Mouse (Mus musculus): Measurements from ENCODE around the gene Bgn. TPM values are rescaled to one million over a fixed set of nuclear protein-coding genes. Genes with fewer than 3 reads are reported as not detected.

Bgn gene
- 14.2 and 17.2 TPM in 2 replicates for polyA plus RNA-seq (2012; rRNA removed)

GRCm38 (mm10) chrX:73483484-73483810 is at the start of gene Bgn:
TSS of gene Bgn (plus strand) at chrX:73483602.
- 21% methylated on average over 8 of the region's 14 CpGs for WGBS

GRCm38 (mm10) chrX:73435252-73435651 is 48.1 kb upstream of the Bgn start, which contains the start of gene Trex2:
TSS of gene Trex2 (minus strand) at chrX:73435344.
- TF ChIP-seq CTCF (IDR thresholded peaks at IDR 0.05; ENCODE audit: borderline replicate concordance, insufficient read depth, low read depth, low read length) (no peak), POLR2A (IDR thresholded peaks at IDR 0.05; ENCODE audit: borderline replicate concordance, insufficient read depth, low read length) (no peak)
- H3K27ac ChIP-seq (ENCODE audit: insufficient read depth, low read length), result no peak within 1 kb of the TSS
- 81% methylated on average over 11 of the region's 11 CpGs for WGBS
- H3K4me3 ChIP-seq (replicated peaks; ENCODE audit: insufficient read depth, low read depth, low read length), result no peak within 1 kb of the TSS
- no peak for DNase-seq
- no peaks in the 10 kb centered on the region for H3K4me1 ChIP-seq (ENCODE audit: control insufficient read depth, insufficient read depth, low read length)
- H3K27me3 ChIP-seq (ENCODE audit: control insufficient read depth, insufficient read depth, low read length), result no peaks in the 10 kb centered on the region

More at GRCm38 (mm10) chrX:73483484-73483810, at the start of gene Bgn:
- TF ChIP-seq CTCF (IDR thresholded peaks at IDR 0.05; ENCODE audit: borderline replicate concordance, insufficient read depth, low read depth, low read length) (no peak), POLR2A (IDR thresholded peaks at IDR 0.05; ENCODE audit: borderline replicate concordance, insufficient read depth, low read length) (no peak)
- Histone ChIP-seq H3K4me1 (ENCODE audit: control insufficient read depth, insufficient read depth, low read length) (no peaks in the 10 kb centered on the region), H3K27ac (ENCODE audit: insufficient read depth, low read length) (no peak within 1 kb of the TSS), H3K27me3 (ENCODE audit: control insufficient read depth, insufficient read depth, low read length) (no peaks in the 10 kb centered on the region), H3K4me3 (replicated peaks; ENCODE audit: insufficient read depth, low read depth, low read length) (no peak within 1 kb of the TSS)
- DNase-seq, result no peak

DNA sequence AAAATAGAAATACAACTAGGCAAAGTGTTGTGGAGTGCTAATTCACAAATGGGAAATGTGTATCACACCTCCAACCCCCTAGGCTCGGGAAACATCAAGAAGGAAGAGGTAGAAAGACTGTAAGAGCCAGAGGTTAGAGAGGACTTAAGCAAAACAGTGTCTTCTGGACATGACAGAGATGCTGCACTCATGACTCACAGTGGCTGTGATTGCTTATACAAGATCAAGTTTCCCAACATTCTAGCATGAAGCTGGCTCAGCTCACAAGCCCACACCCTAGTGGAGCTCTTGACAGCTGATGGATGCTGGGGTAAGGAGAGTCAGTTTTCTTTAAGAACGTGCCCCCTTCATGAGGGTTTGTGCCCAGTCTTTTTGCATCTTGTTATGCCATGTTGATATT is 42.0 kb upstream of the Bgn start:
- DNase-seq, result no peak
- WGBS, result 74% methylated on average over 2 of the region's 2 CpGs
- H3K4me1 ChIP-seq (ENCODE audit: control insufficient read depth, insufficient read depth, low read length), result no peaks in the 10 kb centered on the region

GRCm38 (mm10) chrX:73451949-73452348 is 31.5 kb upstream of the Bgn start:
- Histone ChIP-seq H3K27ac (ENCODE audit: insufficient read depth, low read length) (no peak overlapping the region), H3K27me3 (ENCODE audit: control insufficient read depth, insufficient read depth, low read length) (no peaks in the 10 kb centered on the region), H3K4me1 (ENCODE audit: control insufficient read depth, insufficient read depth, low read length) (no peaks in the 10 kb centered on the region), H3K4me3 (replicated peaks; ENCODE audit: insufficient read depth, low read depth, low read length) (no peak overlapping the region)
- 23% methylated on average over 2 of the region's 2 CpGs for WGBS
- TF ChIP-seq POLR2A (IDR thresholded peaks at IDR 0.05; ENCODE audit: borderline replicate concordance, insufficient read depth, low read length), result no peak
- peak; percentile 79 for TF ChIP-seq CTCF (IDR thresholded peaks at IDR 0.05; ENCODE audit: borderline replicate concordance, insufficient read depth, low read depth, low read length)
- peak; percentile 49 to 73 for DNase-seq

More for the DNA sequence above, 42.0 kb upstream of the Bgn start:
- H3K27ac ChIP-seq (ENCODE audit: insufficient read depth, low read length), result no peak overlapping the region
- TF ChIP-seq CTCF (IDR thresholded peaks at IDR 0.05; ENCODE audit: borderline replicate concordance, insufficient read depth, low read depth, low read length) (no peak), POLR2A (IDR thresholded peaks at IDR 0.05; ENCODE audit: borderline replicate concordance, insufficient read depth, low read length) (no peak)
- no peak overlapping the region for H3K4me3 ChIP-seq (replicated peaks; ENCODE audit: insufficient read depth, low read depth, low read length)
- H3K27me3 ChIP-seq (ENCODE audit: control insufficient read depth, insufficient read depth, low read length), result no peaks in the 10 kb centered on the region

DNA sequence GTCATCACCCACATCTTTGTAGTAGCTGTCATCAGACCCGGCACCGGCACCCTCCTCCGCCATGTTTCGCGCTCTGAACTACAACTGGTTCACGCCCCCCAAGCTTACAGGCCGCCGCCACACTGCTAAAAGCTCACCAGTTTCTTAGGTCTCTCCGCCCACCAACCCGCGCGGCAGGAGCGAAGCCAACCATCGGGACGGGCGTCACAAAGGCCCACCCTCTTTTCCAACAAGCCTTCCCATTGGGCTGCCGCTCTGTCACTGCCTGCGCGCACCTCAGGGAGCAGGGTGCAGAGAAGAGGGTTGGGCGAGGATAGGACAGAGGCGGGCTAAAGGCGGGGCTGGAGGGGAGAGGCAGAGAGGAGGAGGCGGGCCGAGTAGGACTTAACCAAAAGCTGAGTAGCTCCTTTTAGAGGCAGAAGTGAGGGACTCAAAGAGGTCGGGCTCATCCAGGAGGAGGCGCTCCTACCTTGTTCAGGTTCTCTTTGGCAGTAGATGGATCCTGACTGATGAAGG is 24.5 kb upstream of the Bgn start, which contains the start of gene Haus7:
Gene Haus7, minus strand, starts transcription at position 168 of the 516 bp plus-strand sequence.
- no peaks in the 10 kb centered on the region; the same call in 1 of the 2 replicates for H3K4me1 ChIP-seq (ENCODE audit: control insufficient read depth, insufficient read depth, low read length)
- H3K27ac ChIP-seq (ENCODE audit: insufficient read depth, low read length), result peak within 1 kb of the TSS; percentile 11; the same call in 1 of the 2 replicates
- DNase-seq, result peak; percentile 87 to 93
- WGBS, result 13% methylated on average over 22 of the region's 26 CpGs
- no peaks in the 10 kb centered on the region for H3K27me3 ChIP-seq (ENCODE audit: control insufficient read depth, insufficient read depth, low read length)
- TF ChIP-seq CTCF (IDR thresholded peaks at IDR 0.05; ENCODE audit: borderline replicate concordance, insufficient read depth, low read depth, low read length), result peak; percentile 49; the same call in 1 of the 2 replicates
- TF ChIP-seq POLR2A (IDR thresholded peaks at IDR 0.05; ENCODE audit: borderline replicate concordance, insufficient read depth, low read length), result no peak
- H3K4me3 ChIP-seq (replicated peaks; ENCODE audit: insufficient read depth, low read depth, low read length), result peak within 1 kb of the TSS; percentile 76

GRCm38 (mm10) chrX:73460792-73461191 is 22.6 kb upstream of the Bgn start:
- DNase-seq, result no peak
- 83% methylated on average over 4 of the region's 4 CpGs for WGBS
- Histone ChIP-seq H3K27me3 (ENCODE audit: control insufficient read depth, insufficient read depth, low read length) (no peaks in the 10 kb centered on the region), H3K27ac (ENCODE audit: insufficient read depth, low read length) (no peak overlapping the region), H3K4me3 (replicated peaks; ENCODE audit: insufficient read depth, low read depth, low read length) (no peak overlapping the region), H3K4me1 (ENCODE audit: control insufficient read depth, insufficient read depth, low read length) (no peaks in the 10 kb centered on the region; the same call in 1 of the 2 replicates)
- TF ChIP-seq CTCF (IDR thresholded peaks at IDR 0.05; ENCODE audit: borderline replicate concordance, insufficient read depth, low read depth, low read length) (no peak), POLR2A (IDR thresholded peaks at IDR 0.05; ENCODE audit: borderline replicate concordance, insufficient read depth, low read length) (no peak)

GRCm38 (mm10) chrX:73465483-73466186 is 17.8 kb upstream of the Bgn start:
- TF ChIP-seq CTCF (IDR thresholded peaks at IDR 0.05; ENCODE audit: borderline replicate concordance, insufficient read depth, low read depth, low read length) (no peak), POLR2A (IDR thresholded peaks at IDR 0.05; ENCODE audit: borderline replicate concordance, insufficient read depth, low read length) (no peak)
- Histone ChIP-seq H3K4me1 (ENCODE audit: control insufficient read depth, insufficient read depth, low read length) (no peaks in the 10 kb centered on the region), H3K27me3 (ENCODE audit: control insufficient read depth, insufficient read depth, low read length) (no peaks in the 10 kb centered on the region), H3K4me3 (replicated peaks; ENCODE audit: insufficient read depth, low read depth, low read length) (no peak overlapping the region), H3K27ac (ENCODE audit: insufficient read depth, low read length) (no peak overlapping the region)
- DNase-seq, result no peak
- 45% methylated on average over 9 of the region's 9 CpGs for WGBS

All from cerebellum, adult 2 months (tissue).